Mouse (Mus musculus) cerebellum, adult 11-12 months (tissue): ENCODE results near the gene Klhl13.
A peak's percentile ranks its signal among the peaks of the same experiment; 100 is the strongest.

ENCODE experiments used
- DNase-seq: peaks from one replicate; pipeline ENCODE4 v3.0.0; 2022

Gene Klhl13

DNA sequence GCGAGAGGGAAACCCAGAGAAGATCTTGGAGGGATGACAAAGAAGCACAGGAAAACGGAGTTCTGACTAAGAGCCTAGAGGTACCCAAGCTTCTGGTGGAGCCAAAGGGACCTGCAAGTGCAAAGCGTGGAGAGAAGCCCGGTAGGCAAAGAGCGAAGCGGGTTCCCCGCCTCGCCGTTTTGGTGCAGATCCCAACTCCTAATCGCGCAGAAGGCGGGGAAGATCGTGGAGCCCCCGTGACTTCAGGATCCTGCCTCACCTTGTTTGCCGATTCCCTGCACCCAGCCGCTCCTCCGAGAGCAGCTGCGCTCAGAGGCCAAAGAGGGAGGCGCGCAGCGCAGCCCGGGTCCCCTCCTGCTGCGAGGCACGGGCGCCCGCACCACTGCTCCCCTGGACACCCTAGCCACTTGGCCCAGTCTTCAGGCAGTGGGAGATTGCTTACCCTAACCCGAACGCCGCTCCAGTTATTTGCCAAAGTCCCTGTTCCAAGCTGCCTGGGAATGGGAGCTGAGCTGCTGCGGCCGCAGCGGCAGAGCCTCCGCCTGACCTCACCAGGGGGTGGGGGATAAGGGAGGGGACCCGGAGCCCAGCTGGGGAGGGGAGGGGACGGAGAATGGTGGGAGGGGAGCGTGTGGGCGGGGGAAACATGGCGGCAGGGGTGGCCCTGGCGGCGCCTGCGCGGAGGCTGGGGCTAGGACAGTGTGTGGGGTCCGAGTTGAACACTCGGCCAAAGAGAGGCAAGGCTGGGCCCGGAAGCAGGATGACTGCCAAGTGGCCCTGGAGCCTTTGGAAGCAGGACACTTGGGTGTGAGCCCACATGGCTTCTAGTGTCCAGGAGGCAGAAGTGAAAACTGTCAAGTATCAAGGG lies at the start of gene Klhl13:
Gene Klhl13 (minus strand): TSS at position 569 of the 868 bp plus-strand sequence.
- DNase-seq, result peak; percentile 12

DNA sequence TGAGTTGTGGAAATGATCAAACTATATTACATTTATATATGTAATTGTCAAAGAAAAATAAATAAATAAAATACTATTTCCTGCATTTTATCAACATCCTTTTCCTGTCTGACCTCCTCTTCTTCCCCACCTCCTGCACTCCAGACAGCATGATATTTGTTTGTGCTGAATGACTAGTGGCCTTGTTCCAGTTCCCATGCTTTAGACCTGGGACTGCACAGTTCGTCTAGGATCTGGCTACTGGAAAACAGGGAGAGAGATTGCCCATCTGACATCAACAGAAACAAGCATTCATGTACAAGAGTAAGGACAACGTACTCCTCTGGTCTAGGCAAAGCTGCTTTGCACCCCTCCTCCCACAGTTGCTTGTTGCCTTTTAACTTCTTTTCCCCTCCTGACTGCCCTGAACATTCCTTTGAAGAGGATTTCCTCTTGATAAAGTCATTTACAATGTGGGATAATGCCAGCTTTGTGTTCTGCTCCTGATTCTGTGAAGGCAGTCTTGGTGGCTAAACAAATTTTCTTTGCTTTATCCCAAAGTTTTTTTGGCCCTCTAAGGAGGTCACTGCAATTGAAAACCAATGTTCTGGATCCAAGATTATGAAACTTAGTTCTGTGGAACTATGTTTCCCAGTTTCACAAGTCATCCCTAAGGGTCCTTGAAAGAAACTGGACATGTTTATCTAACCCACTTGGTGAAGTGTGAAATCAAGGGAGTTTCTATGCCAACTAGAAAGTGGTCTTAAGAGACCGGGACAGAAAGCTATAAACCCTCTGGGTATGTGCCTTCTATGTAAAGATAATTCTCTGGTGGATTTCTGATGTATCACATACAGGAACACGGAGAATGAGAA lies 44.6 kb upstream of the Klhl13 start:
- no peak for DNase-seq

DNA sequence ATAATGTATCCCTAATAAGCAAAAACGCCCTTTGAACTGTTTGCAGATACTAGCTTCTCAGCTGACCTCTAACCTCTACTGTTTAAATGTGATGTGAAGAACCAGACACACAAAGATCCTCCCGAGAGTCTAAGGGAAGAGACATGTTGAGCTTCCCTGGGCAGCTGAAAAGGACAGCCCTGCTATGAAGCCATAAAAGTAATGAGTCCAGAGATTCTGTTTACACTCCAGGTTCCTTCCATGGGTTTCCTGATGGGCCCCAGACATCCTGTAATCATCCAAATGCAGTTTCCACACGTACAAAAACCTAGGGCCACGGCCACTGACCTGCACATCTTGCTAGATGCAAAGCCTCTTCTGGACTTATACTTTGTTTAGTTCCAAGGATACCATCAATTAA lies 23.8 kb upstream of the Klhl13 start:
- DNase-seq, result no peak

DNA sequence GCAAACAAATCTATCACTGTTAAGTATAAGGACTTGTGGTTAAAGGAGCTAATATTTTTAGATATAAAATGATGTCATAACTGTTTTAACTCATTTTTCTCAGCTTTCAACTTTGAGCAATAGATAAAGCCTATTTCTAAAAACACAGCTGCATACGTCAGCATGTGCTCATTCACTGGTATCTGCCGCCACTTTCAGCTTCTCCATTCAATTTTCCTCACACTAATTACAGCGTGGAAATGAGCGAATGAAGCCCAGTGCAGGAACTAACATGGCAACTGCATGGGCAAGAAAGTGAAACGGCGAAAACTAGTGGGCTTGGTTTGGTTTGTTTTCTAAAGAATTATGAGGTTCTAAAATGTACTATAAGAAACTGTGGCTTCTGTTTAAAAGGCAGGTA lies 1.4 kb downstream of the Klhl13 start:
- DNase-seq, result no peak

DNA sequence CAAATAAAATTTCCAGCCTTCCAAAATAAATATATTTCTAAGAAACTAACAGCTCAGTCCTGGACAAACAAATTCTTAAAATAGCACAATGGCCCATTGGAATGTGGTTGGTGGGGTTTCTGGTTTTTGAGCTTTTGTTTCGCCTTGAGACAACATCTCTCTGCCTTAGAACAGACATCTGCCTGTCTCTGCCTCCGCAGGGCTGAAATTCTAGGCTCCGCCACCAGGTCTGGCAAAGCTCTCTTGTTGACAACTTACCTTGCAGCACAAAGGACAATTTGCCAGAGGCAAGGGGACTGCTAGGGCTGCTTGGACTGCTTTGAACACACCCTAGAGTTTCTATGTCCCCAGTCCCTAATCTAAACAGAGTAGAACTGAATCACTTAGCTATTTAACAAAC lies 4.4 kb downstream of the Klhl13 start:
- no peak for DNase-seq

DNA sequence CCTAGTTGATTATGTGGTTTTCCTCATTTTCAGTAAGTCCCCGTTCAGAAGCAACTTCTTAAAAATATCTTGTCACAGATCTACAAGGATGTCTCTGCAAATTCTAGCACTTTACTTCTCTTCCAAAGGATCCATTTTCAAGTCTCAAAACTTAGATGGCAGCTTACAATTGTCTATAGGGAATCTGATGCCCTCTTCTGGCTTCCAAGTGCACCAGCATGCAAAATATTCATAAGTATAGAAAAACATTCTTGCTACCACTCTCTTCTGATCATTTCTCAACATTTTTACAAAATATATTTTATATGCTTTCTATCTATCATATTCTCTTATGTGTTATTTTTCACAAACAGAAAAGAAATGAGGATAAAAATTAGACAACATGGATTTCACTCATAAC lies 14.8 kb downstream of the Klhl13 start:
- DNase-seq, result no peak

DNA sequence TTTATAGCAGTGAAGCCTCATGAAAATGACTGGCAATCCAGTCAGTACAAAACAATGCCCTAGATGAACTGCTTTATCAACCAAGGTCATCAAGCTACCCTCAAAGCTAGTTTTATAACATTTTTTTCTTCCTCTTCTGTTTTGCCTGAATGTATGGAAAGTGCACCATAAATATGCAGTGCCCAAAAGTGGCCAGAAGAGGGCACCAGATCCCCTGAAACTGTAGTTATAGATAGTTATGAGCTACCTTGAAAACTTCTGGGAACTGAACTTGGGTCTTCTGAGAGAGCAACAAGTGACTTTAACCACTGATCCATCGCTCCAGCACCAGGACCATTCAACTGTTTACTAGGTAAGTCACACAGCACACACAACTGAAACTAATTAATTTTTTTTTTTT lies 36.8 kb downstream of the Klhl13 start:
- DNase-seq, result no peak

DNA sequence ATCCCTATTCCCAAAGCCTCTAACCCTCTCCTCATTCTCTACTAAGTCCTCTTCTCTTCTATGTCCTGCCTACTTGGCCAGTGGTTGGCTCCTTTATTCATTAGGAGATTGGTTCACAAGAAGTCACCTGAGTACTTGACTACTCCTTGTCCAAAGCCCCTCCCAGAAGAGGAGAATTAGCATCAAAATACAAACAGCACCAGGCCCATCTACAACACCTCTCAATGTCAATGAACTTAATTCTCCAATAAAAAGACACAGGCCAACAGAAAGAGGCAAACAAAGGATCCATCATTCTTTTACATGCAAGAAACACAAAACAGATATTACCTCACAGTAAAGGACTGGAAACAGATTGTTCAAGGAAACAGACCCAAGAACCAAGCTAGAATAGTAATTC lies 46.0 kb downstream of the Klhl13 start:
- no peak for DNase-seq

DNA sequence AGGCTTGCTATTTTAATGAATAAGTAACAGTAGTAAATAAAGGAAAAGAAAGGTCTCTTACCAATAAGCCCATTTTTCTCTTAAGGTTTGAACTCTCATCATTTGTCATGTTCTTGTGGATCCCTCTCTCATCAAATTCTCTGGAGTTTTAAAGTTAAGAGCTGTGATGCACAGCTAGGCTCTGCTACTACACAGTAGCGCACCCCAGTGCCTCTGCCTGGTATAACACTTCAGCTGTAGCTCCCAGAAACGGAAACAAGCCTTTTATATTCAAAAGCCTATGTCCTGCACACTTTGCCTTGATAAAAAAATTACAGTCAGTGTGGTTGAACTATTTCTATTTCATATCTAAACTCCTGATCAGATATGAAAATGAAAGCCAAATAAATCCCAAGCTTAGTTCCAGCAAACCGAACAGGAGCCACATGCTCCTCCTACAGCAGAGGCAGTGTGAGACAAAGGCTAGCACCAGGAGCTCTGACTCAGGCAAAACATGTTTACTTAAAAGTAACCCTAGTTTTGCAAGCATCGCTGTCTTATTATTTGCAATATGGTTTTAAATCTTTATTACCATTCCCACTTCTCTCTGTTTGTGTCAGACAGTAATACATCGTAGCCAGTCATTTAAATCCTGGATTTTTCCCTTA lies 68.8 kb downstream of the Klhl13 start:
- peak; percentile 3 for DNase-seq

DNA sequence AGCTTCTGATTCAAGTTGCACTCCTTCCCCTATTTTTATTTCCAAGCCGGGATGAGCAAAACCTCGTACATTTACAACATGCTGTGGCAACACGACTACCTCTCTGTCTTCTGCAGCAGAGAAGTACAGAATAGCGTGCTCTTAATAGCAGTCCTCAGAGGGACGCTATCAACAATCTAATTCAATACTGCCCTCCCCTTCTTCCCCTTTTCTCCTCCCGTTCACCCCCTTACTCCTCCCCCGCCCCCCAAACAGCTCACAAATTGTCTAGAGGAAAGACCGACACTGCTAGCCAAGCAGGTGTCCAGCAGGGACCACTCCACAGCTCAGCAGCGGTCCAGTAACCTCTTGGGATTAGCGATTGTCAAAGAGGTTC lies 79.5 kb downstream of the Klhl13 start:
- DNase-seq, result no peak

DNA sequence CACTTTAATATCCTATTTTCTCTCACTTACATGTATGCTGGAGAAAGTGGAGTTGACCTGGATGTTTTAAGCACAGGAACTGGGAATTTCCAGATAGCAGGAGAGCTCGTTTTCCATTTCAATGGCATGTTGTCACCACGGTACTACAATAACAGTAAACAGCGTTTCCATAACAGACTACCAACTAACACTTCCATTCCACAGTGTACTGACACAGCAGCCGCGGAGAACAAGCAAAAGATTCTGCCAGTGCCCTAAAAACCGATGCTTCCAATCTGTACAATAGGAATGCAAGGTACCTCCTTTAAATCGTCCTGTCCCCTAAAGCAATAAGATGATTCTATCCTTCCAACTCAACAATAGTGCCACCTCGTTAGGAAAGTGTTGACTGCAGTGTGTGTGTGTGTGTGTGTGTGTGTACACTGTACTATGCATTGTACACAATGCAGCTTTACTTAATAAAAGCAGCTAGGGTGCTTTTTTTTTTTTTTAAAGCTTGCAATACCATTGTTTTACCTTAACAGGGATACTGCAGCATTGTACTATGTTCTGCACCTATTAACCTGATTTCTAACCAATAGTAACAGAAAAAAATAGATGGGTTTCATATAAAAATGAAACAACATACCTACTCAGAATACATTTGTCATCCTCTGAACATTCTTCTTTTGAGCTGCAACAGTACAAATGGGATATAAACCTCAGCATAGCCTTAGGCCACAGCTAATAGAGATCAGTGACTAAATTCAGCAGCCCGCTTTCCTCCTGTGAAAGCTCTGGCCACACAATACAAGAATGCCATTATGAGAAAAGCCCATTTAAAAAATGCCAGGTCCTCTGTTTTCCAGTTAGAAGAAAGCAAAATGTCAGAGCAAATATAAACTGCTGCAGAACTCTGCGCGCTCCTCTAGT lies 80.1 kb downstream of the Klhl13 start:
- DNase-seq, result no peak

DNA sequence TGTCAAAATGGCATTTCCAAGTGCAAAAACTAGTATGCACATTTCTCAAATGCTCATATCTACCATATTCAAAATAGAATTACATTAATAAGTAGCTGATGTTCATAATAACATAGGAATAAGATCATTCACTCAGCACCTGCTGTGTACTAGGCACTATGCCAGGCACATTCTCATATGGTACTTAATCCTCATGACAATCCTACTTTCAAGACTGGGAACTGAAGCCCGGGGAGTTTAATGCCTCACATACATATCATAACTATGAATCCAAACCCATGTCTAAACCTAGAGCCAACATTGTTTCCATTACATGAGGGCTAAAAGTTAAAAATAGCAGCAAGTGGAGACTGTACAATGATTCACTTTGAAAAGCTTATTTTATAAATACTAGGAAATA lies 97.3 kb downstream of the Klhl13 start:
- no peak for DNase-seq

DNA sequence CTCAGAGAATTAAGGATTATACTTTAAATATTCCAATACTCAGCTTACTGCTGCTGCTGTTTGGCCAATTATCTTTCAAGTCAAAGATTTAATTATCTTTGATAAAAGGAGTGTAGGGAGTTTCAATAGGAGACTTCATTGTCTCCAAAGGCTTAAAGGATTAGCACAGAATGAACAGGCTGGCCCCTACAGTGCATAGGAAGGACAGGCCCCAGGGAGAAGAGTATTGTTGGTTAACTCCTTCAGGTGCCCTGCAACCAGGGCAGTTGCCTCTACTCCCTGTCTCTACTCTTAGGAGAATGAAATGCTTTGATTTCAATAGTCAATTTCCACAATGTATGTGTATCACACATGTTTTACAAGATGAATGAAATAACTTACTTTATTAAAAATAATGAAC lies 116.1 kb downstream of the Klhl13 start:
- DNase-seq, result no peak
